Mouse (Mus musculus): ENCODE data around the gene Hs3st3b1. TPM values are rescaled to one million over a fixed set of nuclear protein-coding genes. Genes with fewer than 3 reads are reported as not detected.
A peak's percentile ranks its signal among the peaks of the same experiment; 100 is the strongest.

The Hs3st3b1 gene
- polyA plus RNA-seq (2017; shearing (Covaris generic)), result 1 to 10 TPM; 3.8 to 5.8 (median 3.8) TPM

- ATAC-seq, result peak; percentile 91
Measured at GRCm38 (mm10) chr11:63922091-63922621, at the start of gene Hs3st3b1. Gene Hs3st3b1, minus strand, starts transcription at chr11:63922290.

GRCm38 (mm10) chr11:63971462-63971861 lies 49.4 kb upstream of the Hs3st3b1 start:
- no peak for ATAC-seq

- ATAC-seq, result no peak
Measured at GRCm38 (mm10) chr11:63970818-63971217, 48.7 kb upstream of the Hs3st3b1 start.

- no peak for ATAC-seq
Measured at GRCm38 (mm10) chr11:63969205-63969910, 47.3 kb upstream of the Hs3st3b1 start.

GRCm38 (mm10) chr11:63968388-63969035 lies 46.4 kb upstream of the Hs3st3b1 start:
- no peak for ATAC-seq

GRCm38 (mm10) chr11:63967641-63968387 lies 45.7 kb upstream of the Hs3st3b1 start:
- no peak for ATAC-seq

- ATAC-seq, result no peak
Measured at GRCm38 (mm10) chr11:63965437-63965836, 43.3 kb upstream of the Hs3st3b1 start.

GRCm38 (mm10) chr11:63957207-63957606 lies 35.1 kb upstream of the Hs3st3b1 start:
- no peak for ATAC-seq

- no peak for ATAC-seq
Measured at GRCm38 (mm10) chr11:63956748-63957147, 34.7 kb upstream of the Hs3st3b1 start.

GRCm38 (mm10) chr11:63953887-63954286 lies 31.8 kb upstream of the Hs3st3b1 start:
- no peak for ATAC-seq

GRCm38 (mm10) chr11:63952743-63953191 lies 30.7 kb upstream of the Hs3st3b1 start:
- ATAC-seq, result no peak

- ATAC-seq, result no peak
Measured at GRCm38 (mm10) chr11:63951831-63952631, 29.9 kb upstream of the Hs3st3b1 start.

- no peak for ATAC-seq
Measured at GRCm38 (mm10) chr11:63948371-63948770, 26.3 kb upstream of the Hs3st3b1 start.

GRCm38 (mm10) chr11:63947024-63947423 lies 24.9 kb upstream of the Hs3st3b1 start:
- ATAC-seq, result no peak

GRCm38 (mm10) chr11:63943947-63944346 lies 21.9 kb upstream of the Hs3st3b1 start:
- peak; percentile 25 for ATAC-seq

GRCm38 (mm10) chr11:63943268-63943890 lies 21.3 kb upstream of the Hs3st3b1 start:
- no peak for ATAC-seq

GRCm38 (mm10) chr11:63942177-63942576 lies 20.1 kb upstream of the Hs3st3b1 start:
- no peak for ATAC-seq

- no peak for ATAC-seq
Measured at GRCm38 (mm10) chr11:63936641-63937040, 14.6 kb upstream of the Hs3st3b1 start.

- ATAC-seq, result no peak
Measured at GRCm38 (mm10) chr11:63926901-63927300, 4.8 kb upstream of the Hs3st3b1 start.

- ATAC-seq, result peak; percentile 24
Measured at GRCm38 (mm10) chr11:63925161-63925582, 3.1 kb upstream of the Hs3st3b1 start.

- ATAC-seq, result no peak
Measured at GRCm38 (mm10) chr11:63924286-63924930, 2.3 kb upstream of the Hs3st3b1 start.

Measured in inflammation-experienced regulatory T-cells, adult 6 months (primary cell).